Mouse (Mus musculus) erythroblast, embryonic 14.5 days (primary cell): ENCODE results near the gene Slc25a39. TPM values are rescaled to one million over a fixed set of nuclear protein-coding genes. Genes with fewer than 3 reads are reported as not detected.

Experiments used
- H3K27me3 ChIP-seq: 2 replicates; pipeline ENCODE4 v1.6.1; 2012; ENCODE audit warnings: inconsistent platforms; ENCODE audit not compliant: control insufficient read depth
- H3K36me3 ChIP-seq: 2 replicates; pipeline ENCODE4 v1.6.1; 2012; ENCODE audit warnings: mild to moderate bottlenecking, inconsistent platforms; ENCODE audit not compliant: control insufficient read depth
- H3K4me1 ChIP-seq: 2 replicates; pipeline ENCODE4 v1.6.1; 2012; ENCODE audit warnings: inconsistent platforms; ENCODE audit not compliant: control insufficient read depth
- H3K4me3 ChIP-seq: replicated peaks from 2 replicates; pipeline ENCODE3; 2012; ENCODE audit warnings: moderate library complexity, mild to moderate bottlenecking, inconsistent platforms
- H3K9me3 ChIP-seq: 2 replicates; pipeline ENCODE4 v1.6.1; 2012; ENCODE audit warnings: low read length, inconsistent platforms, mixed read lengths; ENCODE audit not compliant: control insufficient read depth
- GATA1 ChIP-seq: IDR thresholded peaks from 2 replicates; pipeline ENCODE4 v1.6.1; 2012; ENCODE audit warnings: low read length, inconsistent platforms, mixed read lengths
- TAL1 ChIP-seq: IDR thresholded peaks from 3 replicates; pipeline ENCODE4 v1.6.1; 2012; ENCODE audit warnings: low read length, inconsistent platforms, mixed read lengths
- polyA plus RNA-seq: library from polyadenylated mRNA; stranded (reverse); fragments of >175 nt; gene quantifications from 2 replicates; pipeline ENCODE4 v1.2.3, GENCODE M21; 2012

Slc25a39 gene
- polyA plus RNA-seq, 1 experiment, result 579 TPM

- Histone ChIP-seq H3K4me1 (peaks cover 76% of the 10 kb centered on the region), H3K27me3 (peaks cover 15% of the 10 kb centered on the region), H3K4me3 (peak overlapping the region; percentile 75), H3K9me3 (peaks cover 3% of the 10 kb centered on the region; the same call in 1 of the 2 replicates), H3K36me3 (peaks cover 74% of the 10 kb centered on the region)
- peak; percentile 76 for TF ChIP-seq TAL1
- TF ChIP-seq GATA1, result peak; percentile 89
Measured at GRCm38 (mm10) chr11:102364570-102365371, 43.0 kb downstream of the Slc25a39 start.

DNA sequence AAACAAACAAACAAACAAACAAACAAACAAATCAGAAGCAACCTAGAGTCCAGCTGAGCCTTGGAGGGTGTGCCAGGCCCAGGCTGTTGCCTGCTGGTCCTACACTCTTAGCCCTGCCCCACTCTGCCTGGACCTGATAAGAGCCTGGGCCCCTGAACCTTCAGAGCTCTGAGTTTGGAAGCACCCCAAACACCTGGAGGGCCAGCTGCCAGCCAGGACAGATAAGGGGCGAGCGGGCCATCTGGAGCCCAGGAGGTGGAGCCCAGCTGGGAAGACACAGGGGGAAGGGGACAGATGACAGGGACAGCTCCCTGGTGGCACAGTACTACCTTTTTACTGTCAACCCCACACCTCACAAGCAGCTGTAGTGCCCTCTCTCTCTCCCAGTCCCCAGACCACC, 44.1 kb downstream of the Slc25a39 start:
- H3K4me3 ChIP-seq, result peak overlapping the region; percentile 75
- H3K9me3 ChIP-seq, result peaks cover 3% of the 10 kb centered on the region; the same call in 1 of the 2 replicates
- peaks cover 21% of the 10 kb centered on the region for H3K27me3 ChIP-seq
- H3K36me3 ChIP-seq, result peaks cover 78% of the 10 kb centered on the region
- H3K4me1 ChIP-seq, result peaks cover 76% of the 10 kb centered on the region
- TF ChIP-seq GATA1 (peak; percentile 99), TAL1 (peak; percentile 97)

DNA sequence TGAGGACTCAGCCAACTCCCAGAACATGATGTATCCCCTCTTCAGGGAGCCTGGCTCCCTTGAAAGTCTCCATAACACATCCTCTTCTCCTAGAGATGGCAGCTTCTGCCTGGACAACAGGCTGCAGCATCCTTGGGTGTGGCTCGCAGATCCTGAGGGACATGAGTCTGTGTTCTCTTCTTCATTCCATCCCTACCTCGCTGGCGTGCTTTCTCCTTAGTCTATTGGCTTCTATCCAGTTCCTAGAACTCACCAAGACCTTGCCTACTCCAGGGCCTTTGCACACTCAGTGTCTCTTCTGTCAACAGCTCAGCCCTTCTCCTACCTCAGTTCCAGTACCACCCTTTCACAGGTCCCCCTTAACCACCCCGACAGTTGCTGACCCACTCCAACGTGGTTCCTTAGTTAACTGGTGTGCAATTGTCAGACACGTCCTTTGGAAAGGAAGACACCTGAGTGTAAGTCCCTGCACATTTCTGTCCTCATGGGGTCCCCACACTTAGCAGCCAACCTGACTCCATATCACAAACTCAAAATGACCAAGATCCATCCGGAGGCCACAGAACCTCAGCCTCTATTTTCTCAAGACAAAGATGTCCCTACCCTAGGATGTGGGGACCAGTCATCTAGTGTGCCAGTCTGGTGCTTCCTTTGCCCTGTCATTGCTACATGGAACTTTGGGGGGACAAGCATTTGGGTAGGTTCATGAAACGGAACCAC, 45.8 kb downstream of the Slc25a39 start:
- Histone ChIP-seq H3K9me3 (peaks cover 3% of the 10 kb centered on the region; the same call in 1 of the 2 replicates), H3K4me3 (peak overlapping the region; percentile 75), H3K36me3 (peaks cover 88% of the 10 kb centered on the region), H3K27me3 (peaks cover 26% of the 10 kb centered on the region), H3K4me1 (peaks cover 77% of the 10 kb centered on the region)
- no peak for TF ChIP-seq GATA1
- no peak for TF ChIP-seq TAL1

GRCm38 (mm10) chr11:102358365-102358764, 49.4 kb downstream of the Slc25a39 start:
- Histone ChIP-seq H3K9me3 (peaks cover 3% of the 10 kb centered on the region; the same call in 1 of the 2 replicates), H3K4me3 (peak overlapping the region; percentile 75), H3K4me1 (peaks cover 91% of the 10 kb centered on the region), H3K27me3 (peaks cover 30% of the 10 kb centered on the region), H3K36me3 (peaks cover 100% of the 10 kb centered on the region)
- TF ChIP-seq GATA1, result no peak

- peaks cover 96% of the 10 kb centered on the region for H3K4me1 ChIP-seq
- TF ChIP-seq TAL1, result no peak
- no peak for TF ChIP-seq GATA1
- no peaks in the 10 kb centered on the region for H3K9me3 ChIP-seq
- H3K4me3 ChIP-seq, result peak overlapping the region; percentile 75
- H3K27me3 ChIP-seq, result peaks cover 32% of the 10 kb centered on the region; the same call in 1 of the 2 replicates
- H3K36me3 ChIP-seq, result peaks cover 100% of the 10 kb centered on the region
Measured at GRCm38 (mm10) chr11:102356636-102357350, 51.0 kb downstream of the Slc25a39 start.

GRCm38 (mm10) chr11:102356190-102356589, 51.6 kb downstream of the Slc25a39 start:
- peaks cover 96% of the 10 kb centered on the region for H3K4me1 ChIP-seq
- peak overlapping the region; percentile 75 for H3K4me3 ChIP-seq

GRCm38 (mm10) chr11:102355501-102355900, 52.2 kb downstream of the Slc25a39 start:
- Histone ChIP-seq H3K4me1 (peaks cover 96% of the 10 kb centered on the region), H3K36me3 (peaks cover 100% of the 10 kb centered on the region), H3K9me3 (no peaks in the 10 kb centered on the region; the same call in 1 of the 2 replicates), H3K4me3 (peak overlapping the region; percentile 75), H3K27me3 (peaks cover 30% of the 10 kb centered on the region; the same call in 1 of the 2 replicates)
- TF ChIP-seq TAL1, result no peak
- TF ChIP-seq GATA1, result no peak

More at GRCm38 (mm10) chr11:102356190-102356589, 51.6 kb downstream of the Slc25a39 start:
- TF ChIP-seq GATA1, result no peak
- Histone ChIP-seq H3K27me3 (peaks cover 30% of the 10 kb centered on the region; the same call in 1 of the 2 replicates), H3K9me3 (no peaks in the 10 kb centered on the region; the same call in 1 of the 2 replicates), H3K36me3 (peaks cover 100% of the 10 kb centered on the region)

DNA sequence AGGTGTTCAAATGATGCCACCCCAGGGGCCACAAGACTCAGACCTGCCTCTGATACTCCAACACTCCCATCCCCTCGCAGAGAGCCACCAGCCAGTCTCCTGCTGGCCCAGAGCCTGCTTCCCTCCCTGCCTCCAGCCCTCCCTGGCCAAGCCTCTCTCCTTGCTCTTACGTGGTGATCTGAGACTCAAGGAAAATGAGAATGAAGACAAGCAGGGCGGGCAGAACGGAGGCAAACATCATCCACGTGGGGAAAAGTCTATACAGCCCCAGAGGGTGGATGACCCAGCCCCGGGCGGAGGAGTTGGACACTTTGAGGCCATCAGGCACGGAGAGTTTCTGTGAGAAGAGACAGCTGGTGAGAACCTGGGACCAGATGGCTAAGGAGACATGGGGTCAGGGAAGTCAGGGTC, 54.7 kb downstream of the Slc25a39 start:
- peaks cover 24% of the 10 kb centered on the region; the same call in 1 of the 2 replicates for H3K27me3 ChIP-seq
- H3K4me1 ChIP-seq, result peaks cover 91% of the 10 kb centered on the region
- no peaks in the 10 kb centered on the region; the same call in 1 of the 2 replicates for H3K9me3 ChIP-seq
- TF ChIP-seq TAL1 (no peak), GATA1 (no peak)
- peaks cover 100% of the 10 kb centered on the region for H3K36me3 ChIP-seq
- peak overlapping the region; percentile 45 for H3K4me3 ChIP-seq

Other genes starting within 250 kb of the Slc25a39 start
- 8.9 TPM in 2 replicates for gene Lsm12, start 222.7 kb downstream of the Slc25a39 start, polyA plus RNA-seq
- 0.30 and 0.50 TPM in 2 replicates for gene G6pc3, start 218.3 kb downstream of the Slc25a39 start, polyA plus RNA-seq
- 4.3 and 6.3 TPM in 2 replicates for gene Hdac5, start 177.8 kb downstream of the Slc25a39 start, polyA plus RNA-seq
- 0.50 and 1.6 TPM in 2 replicates for gene BC030867, start 159.1 kb downstream of the Slc25a39 start, polyA plus RNA-seq
- 0.01 and 0.02 TPM in 2 replicates for gene Asb16, start 139.2 kb downstream of the Slc25a39 start, polyA plus RNA-seq
- 8.1 and 8.9 TPM in 2 replicates for gene Tmub2, start 123.0 kb downstream of the Slc25a39 start, polyA plus RNA-seq
- gene Atxn7l3, start 111.3 kb downstream of the Slc25a39 start, polyA plus RNA-seq, result 4.5 and 6.0 TPM in 2 replicates
- 10.3 and 12.3 TPM in 2 replicates for gene Ubtf, start 88.2 kb downstream of the Slc25a39 start, polyA plus RNA-seq
- gene Slc4a1, start 41.7 kb downstream of the Slc25a39 start, polyA plus RNA-seq, result 575 and 672 TPM in 2 replicates
- gene Rundc3a, start 14.5 kb downstream of the Slc25a39 start, polyA plus RNA-seq, result 1.8 and 2.1 TPM in 2 replicates
- gene Grn, start 22.4 kb upstream of the Slc25a39 start, polyA plus RNA-seq, result 1.8 and 2.6 TPM in 2 replicates
- 0.01 and 0.02 TPM in 2 replicates for gene Fam171a2, start 39.7 kb upstream of the Slc25a39 start, polyA plus RNA-seq
- 1.7 and 2.4 TPM in 2 replicates for gene Itga2b, start 62.2 kb upstream of the Slc25a39 start, polyA plus RNA-seq
- 1.1 and 1.4 TPM in 2 replicates for gene Gpatch8, start 148.4 kb upstream of the Slc25a39 start, polyA plus RNA-seq
- not detected in 2 replicates for gene Gm11627, start 171.5 kb upstream of the Slc25a39 start, polyA plus RNA-seq
- gene Fzd2, start 196.4 kb upstream of the Slc25a39 start, polyA plus RNA-seq, result 0.03 TPM in 1 of 2 replicates, not detected in the other